Mouse (Mus musculus): ENCODE data around the gene D8Ertd738e. TPM values are rescaled to one million over a fixed set of nuclear protein-coding genes. Genes with fewer than 3 reads are reported as not detected.

Gene D8Ertd738e
- 139 and 148 TPM in 2 replicates for polyA plus RNA-seq (2012; rRNA removed)

GRCm38 (mm10) chr8:84249257-84250170 is at the start of gene D8Ertd738e:
Gene D8Ertd738e (minus strand): TSS chr8:84249719.

GRCm38 (mm10) chr8:84269950-84270773 is 20.6 kb upstream of the D8Ertd738e start, which contains the start of gene Ccdc130:
Gene Ccdc130 (minus strand): TSS chr8:84270380.

GRCm38 (mm10) chr8:84256822-84257610 is 7.5 kb upstream of the D8Ertd738e start, which contains the start of gene Mri1:
Gene Mri1 (minus strand): TSS chr8:84257326.

GRCm38 (mm10) chr8:84236998-84237473 is 12.5 kb downstream of the D8Ertd738e start, which contains the start of gene Zswim4:
Gene Zswim4 (minus strand): TSS chr8:84237055.

Other genes starting within 250 kb of the D8Ertd738e start
- 0.42 and 0.55 TPM in 2 replicates for gene 1700067K01Rik, start 248.2 kb downstream of the D8Ertd738e start, polyA plus RNA-seq (2012; rRNA removed)
- not detected in 2 replicates for gene 2210011C24Rik, start 237.5 kb downstream of the D8Ertd738e start, polyA plus RNA-seq (2012; rRNA removed)
- gene Palm3, start 228.2 kb downstream of the D8Ertd738e start, polyA plus RNA-seq (2012; rRNA removed) = 0.09 and 0.25 TPM in 2 replicates
- 0.62 and 0.74 TPM in 2 replicates for gene Il27ra, start 207.1 kb downstream of the D8Ertd738e start, polyA plus RNA-seq (2012; rRNA removed)
- gene Rln3, start 204.7 kb downstream of the D8Ertd738e start, polyA plus RNA-seq (2012; rRNA removed) = 0.10 TPM in 1 of 2 replicates, not detected in the other
- gene Gm10643, start 184.6 kb downstream of the D8Ertd738e start, polyA plus RNA-seq (2012; rRNA removed) = 0.31 and 0.36 TPM in 2 replicates
- 3.6 and 4.5 TPM in 2 replicates for gene Rfx1, start 182.9 kb downstream of the D8Ertd738e start, polyA plus RNA-seq (2012; rRNA removed)
- gene Dcaf15, start 145.0 kb downstream of the D8Ertd738e start, polyA plus RNA-seq (2012; rRNA removed) = 15.6 TPM in 2 replicates
- gene Podnl1, start 123.7 kb downstream of the D8Ertd738e start, polyA plus RNA-seq (2012; rRNA removed) = 0.02 and 0.03 TPM in 2 replicates
- gene Cc2d1a, start 101.8 kb downstream of the D8Ertd738e start, polyA plus RNA-seq (2012; rRNA removed) = 3.1 and 3.2 TPM in 2 replicates
- gene 4930432K21Rik, start 101.7 kb downstream of the D8Ertd738e start, polyA plus RNA-seq (2012; rRNA removed) = 0.08 and 0.15 TPM in 2 replicates
- 0.14 and 0.15 TPM in 2 replicates for gene Nanos3, start 64.5 kb downstream of the D8Ertd738e start, polyA plus RNA-seq (2012; rRNA removed)
- gene Zswim4, start 12.7 kb downstream of the D8Ertd738e start, polyA plus RNA-seq (2012; rRNA removed) = 1.6 and 1.7 TPM in 2 replicates
- 13.6 and 16.0 TPM in 2 replicates for gene Mri1, start 7.6 kb upstream of the D8Ertd738e start, polyA plus RNA-seq (2012; rRNA removed)
- gene Ccdc130, start 20.7 kb upstream of the D8Ertd738e start, polyA plus RNA-seq (2012; rRNA removed) = 6.2 and 7.1 TPM in 2 replicates
- gene Cacna1a, start 138.7 kb upstream of the D8Ertd738e start, polyA plus RNA-seq (2012; rRNA removed) = 0.43 and 0.81 TPM in 2 replicates

All from liver, embryonic 14 days (tissue).